Mouse (Mus musculus) gastrocnemius, adult 8-10 months (tissue): ENCODE results near the gene Unc80. TPM values are rescaled to one million over a fixed set of nuclear protein-coding genes. Genes with fewer than 3 reads are reported as not detected.

Source experiments
- DNase-seq, 2 experiments: peaks; one replicate each; pipeline ENCODE4 v3.0.0; 2022; ENCODE audit warnings: low spot score in 2 of 2
- total RNA-seq, 4 experiments: library from RNA; stranded (reverse); gene quantifications; 2 replicates each; pipeline ENCODE4 v1.2.4; 2022

Unc80 gene
- total RNA-seq, 4 experiments from 2014 or later, result 0.03 to 0.24 (median 0.10) TPM

- DNase-seq, result no peak
These were observed 234.6 kb downstream of the Unc80 start for GRCm38 (mm10) chr1:66702623-66703345.

GRCm38 (mm10) chr1:66704523-66704922 is 236.4 kb downstream of the Unc80 start:
- DNase-seq, result no peak

GRCm38 (mm10) chr1:66712859-66713258 is 244.7 kb downstream of the Unc80 start:
- no peak for DNase-seq

- DNase-seq, result no peak
These were observed 262.4 kb downstream of the Unc80 start for GRCm38 (mm10) chr1:66730581-66730980.

Other genes starting within 250 kb of the Unc80 start
- 10 to 100 TPM in 2 of 4 experiments, 1 to 10 TPM in 2; 9.2 to 14.0 (median 10.3) TPM for gene Rpe, start 232.5 kb downstream of the Unc80 start, total RNA-seq